Mouse (Mus musculus) midbrain, embryonic 16.5 days (tissue): ENCODE measurements around the gene Nifk. TPM values are rescaled to one million over a fixed set of nuclear protein-coding genes. Genes with fewer than 3 reads are reported as not detected.
A peak's percentile ranks its signal among the peaks of the same experiment; 100 is the strongest.

ENCODE experiments used
- ATAC-seq: fragments of 200-750 bp; cut with Nextera tagmentation; 2 replicates; pipeline ENCODE4 v1.8.0; 2017; ENCODE audit warnings: moderate TSS enrichment
- H3K27ac ChIP-seq: fragments of 300-500 bp; sonication (generic); 2 replicates; pipeline ENCODE4 v1.5.1; 2014; ENCODE audit warnings: mild to moderate bottlenecking, low read length, mixed read lengths
- H3K27me3 ChIP-seq: fragments of 300-500 bp; sonication (generic); 2 replicates; pipeline ENCODE4 v1.6.1; 2014; ENCODE audit warnings: low read depth, low read length, mixed read lengths; ENCODE audit not compliant: control insufficient read depth, insufficient read depth
- H3K36me3 ChIP-seq: fragments of 300-500 bp; sonication (generic); 2 replicates; pipeline ENCODE4 v1.6.1; 2014; ENCODE audit warnings: mild to moderate bottlenecking, low read length, moderate library complexity, mixed read lengths; ENCODE audit not compliant: control insufficient read depth, insufficient read depth
- H3K4me1 ChIP-seq: fragments of 300-500 bp; sonication (generic); 2 replicates; pipeline ENCODE4 v1.6.1; 2014; ENCODE audit warnings: mild to moderate bottlenecking, low read length, mixed read lengths; ENCODE audit not compliant: control insufficient read depth, insufficient read depth
- H3K4me2 ChIP-seq: fragments of 300-500 bp; sonication (generic); 2 replicates; pipeline ENCODE4 v1.6.1; 2014; ENCODE audit warnings: mild to moderate bottlenecking, low read length, mixed read lengths
- H3K4me3 ChIP-seq: fragments of 300-500 bp; sonication (generic); 2 replicates; pipeline ENCODE4 v1.5.1; 2014; ENCODE audit warnings: low read depth, mild to moderate bottlenecking, low read length, moderate library complexity, mixed read lengths
- H3K9ac ChIP-seq: fragments of 300-500 bp; sonication (generic); 2 replicates; pipeline ENCODE4 v1.6.1; 2014; ENCODE audit warnings: low read depth, low read length, mixed read lengths
- H3K9me3 ChIP-seq: fragments of 300-500 bp; sonication (generic); replicated peaks from 2 replicates; pipeline ENCODE4 v1.6.1; 2014; ENCODE audit warnings: mild to moderate bottlenecking, low read length, mixed read lengths; ENCODE audit not compliant: control insufficient read depth, poor library complexity, severe bottlenecking
- WGBS: fragments of 180-500 bp; shearing (Covaris S2); extraction: QIAGEN DNeasy Blood & Tissue Kit; methylation state at CpG from one replicate; pipeline ENCODE4 v1.1.7; 2014; 5-methylcytosine and 5-hydroxymethylcytosine counted together
- polyA plus RNA-seq: library from polyadenylated mRNA; unstranded; fragments of >200 nt; fragmentation: Nextera tagmentation; extraction: Ambion mirVana; gene quantifications from 2 replicates; pipeline ENCODE4 v1.2.1, GENCODE M21; 2015

Gene Nifk
- polyA plus RNA-seq, 1 experiment from 2014 or later, result 71.4 TPM

DNA sequence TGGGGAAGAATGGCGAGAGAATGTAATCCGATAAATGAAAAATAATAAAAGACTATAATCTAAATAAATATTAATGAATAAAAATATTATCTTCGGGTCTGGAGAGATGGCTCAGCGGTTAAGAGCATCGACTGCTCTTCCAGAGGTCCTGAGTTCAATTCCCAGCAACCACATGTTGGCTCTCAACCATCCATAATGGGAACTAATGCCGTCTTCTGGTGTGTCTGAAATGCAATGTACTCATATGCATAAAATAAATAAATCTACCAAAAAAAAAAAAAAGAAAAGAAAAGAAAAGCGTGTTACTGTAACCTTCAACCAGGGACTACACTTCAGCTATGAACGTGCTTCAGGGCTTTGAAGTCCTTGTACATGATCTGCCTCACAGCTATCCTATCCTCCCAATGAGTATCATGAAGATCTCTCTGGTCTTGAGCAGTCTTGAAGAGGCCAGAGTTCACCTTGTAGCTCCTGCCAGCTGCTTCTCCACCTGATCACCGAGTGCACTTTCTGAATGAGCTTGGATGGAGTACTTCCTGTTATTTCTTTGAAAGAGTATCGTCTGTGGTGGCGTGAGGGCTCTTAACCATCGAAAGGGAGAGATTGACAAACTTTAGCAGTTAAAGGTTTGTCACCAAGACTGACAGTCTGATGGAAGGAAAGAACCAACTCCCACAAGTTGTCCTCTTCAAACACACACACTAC, 9.9 kb upstream of the Nifk start, which contains the start of gene Tsn:
Tsn (minus strand) TSS at position 118 of the 705 bp plus-strand sequence.
- Histone ChIP-seq H3K4me1 (peaks cover 16% of the 10 kb centered on the region), H3K9me3 (no peaks in the 10 kb centered on the region), H3K4me3 (peak within 1 kb of the TSS; percentile 87), H3K27me3 (no peaks in the 10 kb centered on the region), H3K36me3 (no peaks in the 10 kb centered on the region), H3K27ac (peak within 1 kb of the TSS; percentile 91), H3K4me2 (peak within 1 kb of the TSS; percentile 89), H3K9ac (peak within 1 kb of the TSS; percentile 88)
- 50% methylated on average over 12 of the region's 12 CpGs for WGBS
- ATAC-seq, result peak; percentile 57

- 67% methylated on average over 2 of the region's 2 CpGs for WGBS
- Histone ChIP-seq H3K36me3 (peaks cover 4% of the 10 kb centered on the region), H3K4me2 (no peak overlapping the region), H3K9ac (no peak overlapping the region), H3K9me3 (no peaks in the 10 kb centered on the region), H3K4me3 (no peak overlapping the region), H3K27me3 (no peaks in the 10 kb centered on the region), H3K4me1 (peaks cover 12% of the 10 kb centered on the region), H3K27ac (no peak overlapping the region)
- ATAC-seq, result no peak
Measured at GRCm38 (mm10) chr1:118320696-118321095, 943 bp upstream of the Nifk start.

GRCm38 (mm10) chr1:118334749-118335713, 13.4 kb downstream of the Nifk start:
- H3K27me3 ChIP-seq, result no peaks in the 10 kb centered on the region
- H3K4me2 ChIP-seq, result no peak overlapping the region
- H3K9me3 ChIP-seq, result no peaks in the 10 kb centered on the region
- 90% methylated on average over 9 of the region's 9 CpGs for WGBS
- no peaks in the 10 kb centered on the region for H3K4me1 ChIP-seq
- no peak overlapping the region for H3K4me3 ChIP-seq
- H3K9ac ChIP-seq, result no peak overlapping the region
- no peak for ATAC-seq
- H3K36me3 ChIP-seq, result peaks cover 40% of the 10 kb centered on the region
- no peak overlapping the region for H3K27ac ChIP-seq

DNA sequence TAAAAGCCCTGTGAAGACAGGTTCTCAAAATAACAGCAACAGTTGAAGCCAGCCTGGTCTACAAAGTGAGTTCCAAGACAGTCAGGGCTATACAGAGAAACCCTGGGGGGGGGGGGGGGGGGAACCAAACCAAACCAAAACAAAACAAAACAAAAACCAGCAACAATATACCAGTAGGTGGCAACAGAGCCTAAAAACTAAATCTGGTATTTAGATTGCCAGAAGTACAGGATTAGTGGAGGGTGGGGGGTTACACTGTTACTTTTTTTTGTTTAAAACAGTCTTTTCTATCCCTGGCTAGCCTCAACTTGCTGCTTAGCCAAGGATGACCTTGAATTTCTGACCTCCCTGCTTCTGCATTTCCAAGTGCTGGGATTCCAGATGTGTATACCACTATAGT, 14.2 kb downstream of the Nifk start:
- H3K36me3 ChIP-seq, result peaks cover 33% of the 10 kb centered on the region
- no peak for ATAC-seq

GRCm38 (mm10) chr1:118337921-118338320, 16.3 kb downstream of the Nifk start:
- H3K9me3 ChIP-seq, result no peaks in the 10 kb centered on the region
- no peak overlapping the region for H3K9ac ChIP-seq
- WGBS, result 91% methylated on average over 5 of the region's 5 CpGs
- H3K36me3 ChIP-seq, result peaks cover 17% of the 10 kb centered on the region
- no peak for ATAC-seq
- no peak overlapping the region for H3K4me3 ChIP-seq
- H3K27me3 ChIP-seq, result no peaks in the 10 kb centered on the region
- no peak overlapping the region for H3K27ac ChIP-seq
- H3K4me2 ChIP-seq, result no peak overlapping the region
- no peaks in the 10 kb centered on the region for H3K4me1 ChIP-seq

More for the DNA sequence above, 14.2 kb downstream of the Nifk start:
- Histone ChIP-seq H3K27me3 (no peaks in the 10 kb centered on the region), H3K4me1 (no peaks in the 10 kb centered on the region), H3K9me3 (no peaks in the 10 kb centered on the region), H3K4me3 (no peak overlapping the region), H3K4me2 (no peak overlapping the region), H3K27ac (no peak overlapping the region), H3K9ac (no peak overlapping the region)

GRCm38 (mm10) chr1:118343649-118344435, 22.2 kb downstream of the Nifk start:
- no peak overlapping the region for H3K4me2 ChIP-seq

GRCm38 (mm10) chr1:118349922-118350321, 28.3 kb downstream of the Nifk start:
- no peaks in the 10 kb centered on the region for H3K36me3 ChIP-seq
- H3K9ac ChIP-seq, result no peak overlapping the region
- no peaks in the 10 kb centered on the region for H3K9me3 ChIP-seq
- WGBS, result 79% methylated on average over 3 of the region's 3 CpGs
- no peak overlapping the region for H3K4me3 ChIP-seq
- no peak overlapping the region for H3K4me2 ChIP-seq
- no peak overlapping the region for H3K27ac ChIP-seq
- H3K4me1 ChIP-seq, result no peaks in the 10 kb centered on the region
- no peaks in the 10 kb centered on the region for H3K27me3 ChIP-seq
- ATAC-seq, result no peak

More at GRCm38 (mm10) chr1:118343649-118344435, 22.2 kb downstream of the Nifk start:
- Histone ChIP-seq H3K4me1 (no peaks in the 10 kb centered on the region), H3K9ac (no peak overlapping the region), H3K4me3 (no peak overlapping the region), H3K27me3 (no peaks in the 10 kb centered on the region), H3K36me3 (no peaks in the 10 kb centered on the region), H3K9me3 (no peaks in the 10 kb centered on the region), H3K27ac (no peak overlapping the region)
- no peak for ATAC-seq
- WGBS, result 39% methylated on average over 6 of the region's 6 CpGs

- H3K4me1 ChIP-seq, result no peaks in the 10 kb centered on the region
- no peak for ATAC-seq
Measured at GRCm38 (mm10) chr1:118359071-118359761, 37.6 kb downstream of the Nifk start.

More at GRCm38 (mm10) chr1:118359071-118359761, 37.6 kb downstream of the Nifk start:
- Histone ChIP-seq H3K27me3 (no peaks in the 10 kb centered on the region), H3K27ac (no peak overlapping the region), H3K4me3 (no peak overlapping the region), H3K4me2 (no peak overlapping the region), H3K9me3 (no peaks in the 10 kb centered on the region), H3K36me3 (no peaks in the 10 kb centered on the region), H3K9ac (no peak overlapping the region)
- WGBS, result 67% methylated on average over 6 of the region's 6 CpGs
